Mouse (Mus musculus) hindbrain, embryonic 15.5 days (tissue): ENCODE measurements around the gene Sept9. TPM values are rescaled to one million over a fixed set of nuclear protein-coding genes. Genes with fewer than 3 reads are reported as not detected.

Experiments used
- ATAC-seq: fragments of 200-750 bp; cut with Nextera tagmentation; 2 replicates; pipeline ENCODE4 v1.8.0; 2017; ENCODE audit warnings: low read depth, moderate number of reproducible peaks, moderate TSS enrichment; ENCODE audit not compliant: low FRiP score
- H3K27ac ChIP-seq: fragments of 300-500 bp; sonication (generic); replicated peaks from 2 replicates; pipeline ENCODE4 v1.5.1; 2015; ENCODE audit warnings: mild to moderate bottlenecking, inconsistent platforms
- H3K27me3 ChIP-seq: fragments of 300-500 bp; sonication (generic); 2 replicates; pipeline ENCODE4 v1.6.1; 2015; ENCODE audit warnings: control low read depth, inconsistent platforms
- H3K36me3 ChIP-seq: fragments of 300-500 bp; sonication (generic); 2 replicates; pipeline ENCODE4 v1.6.1; 2015; ENCODE audit warnings: control low read depth, inconsistent platforms
- H3K4me1 ChIP-seq: fragments of 300-500 bp; sonication (generic); replicated peaks from 2 replicates; pipeline ENCODE4 v1.6.1; 2015; ENCODE audit warnings: control low read depth, inconsistent platforms
- H3K4me2 ChIP-seq: fragments of 300-500 bp; sonication (generic); 2 replicates; pipeline ENCODE4 v1.6.1; 2015; ENCODE audit warnings: moderate library complexity, mild to moderate bottlenecking, inconsistent platforms
- H3K4me3 ChIP-seq: fragments of 300-500 bp; sonication (generic); 2 replicates; pipeline ENCODE4 v1.5.1; 2015; ENCODE audit warnings: mild to moderate bottlenecking, inconsistent platforms
- H3K9ac ChIP-seq: fragments of 300-500 bp; sonication (generic); 2 replicates; pipeline ENCODE4 v1.6.1; 2015; ENCODE audit warnings: inconsistent platforms
- H3K9me3 ChIP-seq: fragments of 300-500 bp; sonication (generic); 2 replicates; pipeline ENCODE4 v1.6.1; 2016; ENCODE audit warnings: control low read depth, inconsistent platforms
- WGBS: fragments of 180-500 bp; shearing (Covaris S2); methylation state at CpG from one replicate; pipeline ENCODE4 v1.1.7; 2015; 5-methylcytosine and 5-hydroxymethylcytosine counted together
- polyA plus RNA-seq: library from polyadenylated mRNA; unstranded; fragments of >200 nt; fragmentation: Nextera tagmentation; extraction: Ambion mirVana; gene quantifications from 2 replicates; pipeline ENCODE4 v1.2.1, GENCODE M21; 2015

The Sept9 gene
- polyA plus RNA-seq, 1 experiment from 2014 or later: 111 TPM

GRCm38 (mm10) chr11:117314520-117314919 lies 115.1 kb downstream of the Sept9 start:
- H3K27ac ChIP-seq: no peak overlapping the region
- no peak for ATAC-seq
- H3K27me3 ChIP-seq: no peaks in the 10 kb centered on the region
- WGBS: 87% methylated on average over 8 of the region's 8 CpGs
- no peak overlapping the region for H3K9ac ChIP-seq
- peaks cover 87% of the 10 kb centered on the region for H3K4me1 ChIP-seq
- H3K4me3 ChIP-seq: no peak overlapping the region
- H3K36me3 ChIP-seq: no peaks in the 10 kb centered on the region
- H3K9me3 ChIP-seq: no peaks in the 10 kb centered on the region
- H3K4me2 ChIP-seq: no peak overlapping the region

- Histone ChIP-seq H3K9ac (no peak overlapping the region), H3K27ac (no peak overlapping the region; the same call in 1 of the 2 replicates), H3K4me1 (peaks cover 87% of the 10 kb centered on the region), H3K4me2 (no peak overlapping the region), H3K9me3 (no peaks in the 10 kb centered on the region), H3K4me3 (no peak overlapping the region), H3K27me3 (no peaks in the 10 kb centered on the region), H3K36me3 (no peaks in the 10 kb centered on the region)
- 77% methylated on average over 11 of the region's 11 CpGs for WGBS
- no peak for ATAC-seq
These were observed 115.8 kb downstream of the Sept9 start for GRCm38 (mm10) chr11:117315309-117315708.

- Histone ChIP-seq H3K9me3 (no peaks in the 10 kb centered on the region), H3K27ac (peak overlapping the region; percentile 74), H3K4me2 (peak overlapping the region; percentile 5), H3K4me1 (peaks cover 78% of the 10 kb centered on the region), H3K27me3 (no peaks in the 10 kb centered on the region), H3K9ac (no peak overlapping the region), H3K36me3 (no peaks in the 10 kb centered on the region), H3K4me3 (no peak overlapping the region)
- no peak for ATAC-seq
- 41% methylated on average over 16 of the region's 16 CpGs for WGBS
These were observed 117.2 kb downstream of the Sept9 start for GRCm38 (mm10) chr11:117316441-117317331.

GRCm38 (mm10) chr11:117317429-117318101 lies 118.1 kb downstream of the Sept9 start:
- H3K9ac ChIP-seq: no peak overlapping the region
- peaks cover 71% of the 10 kb centered on the region for H3K4me1 ChIP-seq
- WGBS: 10% methylated on average over 20 of the region's 20 CpGs
- no peaks in the 10 kb centered on the region for H3K27me3 ChIP-seq
- H3K4me2 ChIP-seq: peak overlapping the region; percentile 5
- H3K9me3 ChIP-seq: no peaks in the 10 kb centered on the region
- no peaks in the 10 kb centered on the region for H3K36me3 ChIP-seq
- no peak for ATAC-seq
- H3K27ac ChIP-seq: peak overlapping the region; percentile 74
- H3K4me3 ChIP-seq: no peak overlapping the region

GRCm38 (mm10) chr11:117318202-117318601 lies 118.7 kb downstream of the Sept9 start:
- no peak overlapping the region for H3K9ac ChIP-seq
- peaks cover 64% of the 10 kb centered on the region for H3K4me1 ChIP-seq
- no peak overlapping the region for H3K4me2 ChIP-seq
- no peaks in the 10 kb centered on the region for H3K9me3 ChIP-seq
- H3K27me3 ChIP-seq: no peaks in the 10 kb centered on the region
- H3K36me3 ChIP-seq: no peaks in the 10 kb centered on the region
- peak overlapping the region; percentile 74 for H3K27ac ChIP-seq
- no peak overlapping the region for H3K4me3 ChIP-seq
- WGBS: 31% methylated on average over 3 of the region's 3 CpGs
- ATAC-seq: no peak

GRCm38 (mm10) chr11:117318731-117319542 lies 119.5 kb downstream of the Sept9 start:
- peak overlapping the region; percentile 74 for H3K27ac ChIP-seq
- H3K9ac ChIP-seq: no peak overlapping the region
- WGBS: 70% methylated on average over 12 of the region's 12 CpGs
- no peaks in the 10 kb centered on the region for H3K9me3 ChIP-seq
- H3K36me3 ChIP-seq: no peaks in the 10 kb centered on the region
- H3K4me3 ChIP-seq: no peak overlapping the region
- H3K27me3 ChIP-seq: no peaks in the 10 kb centered on the region
- H3K4me1 ChIP-seq: peaks cover 59% of the 10 kb centered on the region
- ATAC-seq: no peak
- no peak overlapping the region for H3K4me2 ChIP-seq

GRCm38 (mm10) chr11:117319543-117320335 lies 120.3 kb downstream of the Sept9 start:
- Histone ChIP-seq H3K4me3 (no peak overlapping the region), H3K9ac (no peak overlapping the region), H3K9me3 (no peaks in the 10 kb centered on the region), H3K4me1 (peaks cover 63% of the 10 kb centered on the region), H3K4me2 (0 out of 2 replicates have a peak overlapping the region, but pooled peaks have one; percentile 4), H3K27ac (peak overlapping the region; percentile 74; the same call in 1 of the 2 replicates), H3K27me3 (no peaks in the 10 kb centered on the region), H3K36me3 (no peaks in the 10 kb centered on the region)
- peak; percentile 52 for ATAC-seq
- WGBS: 43% methylated on average over 14 of the region's 15 CpGs

GRCm38 (mm10) chr11:117320482-117320881 lies 121.0 kb downstream of the Sept9 start:
- Histone ChIP-seq H3K4me2 (no peak overlapping the region), H3K27me3 (no peaks in the 10 kb centered on the region), H3K27ac (peak overlapping the region; percentile 58; the same call in 1 of the 2 replicates), H3K4me3 (no peak overlapping the region), H3K9me3 (no peaks in the 10 kb centered on the region), H3K4me1 (peaks cover 58% of the 10 kb centered on the region), H3K9ac (no peak overlapping the region), H3K36me3 (no peaks in the 10 kb centered on the region)
- WGBS: 76% methylated on average over 3 of the region's 3 CpGs
- no peak for ATAC-seq

- H3K27ac ChIP-seq: no peak overlapping the region
These were observed 122.0 kb downstream of the Sept9 start for GRCm38 (mm10) chr11:117321311-117321971.

GRCm38 (mm10) chr11:117322311-117322710 lies 122.8 kb downstream of the Sept9 start:
- H3K4me1 ChIP-seq: peaks cover 61% of the 10 kb centered on the region

More at GRCm38 (mm10) chr11:117321311-117321971, 122.0 kb downstream of the Sept9 start:
- Histone ChIP-seq H3K27me3 (no peaks in the 10 kb centered on the region), H3K9me3 (no peaks in the 10 kb centered on the region), H3K36me3 (no peaks in the 10 kb centered on the region), H3K4me1 (peaks cover 61% of the 10 kb centered on the region), H3K9ac (no peak overlapping the region), H3K4me3 (no peak overlapping the region), H3K4me2 (no peak overlapping the region)
- 79% methylated on average over 9 of the region's 9 CpGs for WGBS
- no peak for ATAC-seq

More at GRCm38 (mm10) chr11:117322311-117322710, 122.8 kb downstream of the Sept9 start:
- no peaks in the 10 kb centered on the region for H3K9me3 ChIP-seq
- no peak overlapping the region for H3K9ac ChIP-seq
- no peak for ATAC-seq
- H3K27me3 ChIP-seq: no peaks in the 10 kb centered on the region
- H3K4me3 ChIP-seq: no peak overlapping the region
- H3K27ac ChIP-seq: no peak overlapping the region
- no peaks in the 10 kb centered on the region for H3K36me3 ChIP-seq
- 91% methylated on average over 3 of the region's 3 CpGs for WGBS
- H3K4me2 ChIP-seq: no peak overlapping the region
